Mouse (Mus musculus): Measurements from ENCODE around the gene Mthfd1.

Mthfd1 gene

GRCm38 (mm10) chr12:76303474-76303873 lies 48.4 kb downstream of the Mthfd1 start:
- no peak for DNase-seq (ENCODE audit: low spot score in 2 of 2)

GRCm38 (mm10) chr12:76304199-76304598 lies 49.1 kb downstream of the Mthfd1 start:
- DNase-seq (ENCODE audit: low spot score in 2 of 2), result no peak

- no peak for DNase-seq (ENCODE audit: low spot score in 2 of 2)
Observed at GRCm38 (mm10) chr12:76305107-76305506, 50.0 kb downstream of the Mthfd1 start.

GRCm38 (mm10) chr12:76306852-76307561 lies 51.9 kb downstream of the Mthfd1 start:
- DNase-seq (ENCODE audit: low spot score in 2 of 2), result no peak

- DNase-seq (ENCODE audit: low spot score in 2 of 2), result no peak
Observed at GRCm38 (mm10) chr12:76307964-76308363, 52.9 kb downstream of the Mthfd1 start.

- DNase-seq (ENCODE audit: low spot score in 2 of 2), result no peak
Observed at GRCm38 (mm10) chr12:76308436-76308835, 53.3 kb downstream of the Mthfd1 start.

GRCm38 (mm10) chr12:76310007-76310406 lies 54.9 kb downstream of the Mthfd1 start:
- DNase-seq (ENCODE audit: low spot score in 2 of 2), result no peak

GRCm38 (mm10) chr12:76310633-76311032 lies 55.5 kb downstream of the Mthfd1 start:
- no peak for DNase-seq (ENCODE audit: low spot score in 2 of 2)

- DNase-seq (ENCODE audit: low spot score in 2 of 2), result no peak
Observed at GRCm38 (mm10) chr12:76311227-76311626, 56.1 kb downstream of the Mthfd1 start.

- DNase-seq (ENCODE audit: low spot score in 2 of 2), result no peak
Observed at GRCm38 (mm10) chr12:76311951-76312350, 56.9 kb downstream of the Mthfd1 start.

- DNase-seq (ENCODE audit: low spot score in 2 of 2), result peak in 1 of 2 experiments; percentile 25
Observed at GRCm38 (mm10) chr12:76318282-76319212, 63.4 kb downstream of the Mthfd1 start.

GRCm38 (mm10) chr12:76324679-76325431 lies 69.8 kb downstream of the Mthfd1 start, which contains the start of gene Akap5:
Gene Akap5 (plus strand): TSS chr12:76324891.
- DNase-seq (ENCODE audit: low spot score in 2 of 2), result peak; percentile 11 to 13

- no peak for DNase-seq (ENCODE audit: low spot score in 2 of 2)
Observed at GRCm38 (mm10) chr12:76326437-76327220, 71.5 kb downstream of the Mthfd1 start.

- no peak for DNase-seq (ENCODE audit: low spot score in 2 of 2)
Observed at GRCm38 (mm10) chr12:76328567-76329354, 73.7 kb downstream of the Mthfd1 start.

GRCm38 (mm10) chr12:76333688-76334087 lies 78.6 kb downstream of the Mthfd1 start:
- DNase-seq (ENCODE audit: low spot score in 2 of 2), result no peak

- DNase-seq (ENCODE audit: low spot score in 2 of 2), result no peak
Observed at GRCm38 (mm10) chr12:76335641-76336040, 80.5 kb downstream of the Mthfd1 start.

- DNase-seq (ENCODE audit: low spot score in 2 of 2), result no peak
Observed at GRCm38 (mm10) chr12:76336111-76336965, 81.2 kb downstream of the Mthfd1 start.

- peak in 1 of 2 experiments; percentile 43 for DNase-seq (ENCODE audit: low spot score in 2 of 2)
Observed at GRCm38 (mm10) chr12:76341080-76341479, 86.0 kb downstream of the Mthfd1 start.

GRCm38 (mm10) chr12:76345759-76346455 lies 90.8 kb downstream of the Mthfd1 start:
- DNase-seq (ENCODE audit: low spot score in 2 of 2), result no peak

All from spleen, postnatal 14 days (tissue).